Mouse (Mus musculus) limb, embryonic 10.5 days (tissue): Measurements from ENCODE around the gene Caprin1. TPM values are rescaled to one million over a fixed set of nuclear protein-coding genes. Genes with fewer than 3 reads are reported as not detected.
A peak's percentile ranks its signal among the peaks of the same experiment; 100 is the strongest.

Experiments used
- DNase-seq: peaks from one replicate; pipeline ENCODE4 v3.0.0-alpha.2; 2017; ENCODE audit warnings: low spot score
- H3K27ac ChIP-seq: fragments of 300-500 bp; sonication (generic); 2 replicates; pipeline ENCODE4 v1.5.1; 2016; ENCODE audit warnings: mild to moderate bottlenecking
- H3K27me3 ChIP-seq: fragments of 300-500 bp; sonication (generic); 2 replicates; pipeline ENCODE4 v1.6.1; 2016; ENCODE audit warnings: low read depth, mild to moderate bottlenecking; ENCODE audit not compliant: poor library complexity, severe bottlenecking
- H3K36me3 ChIP-seq: fragments of 300-500 bp; sonication (generic); 2 replicates; pipeline ENCODE4 v1.6.1; 2016; ENCODE audit warnings: mild to moderate bottlenecking, moderate library complexity
- H3K4me1 ChIP-seq: fragments of 300-500 bp; sonication (generic); 2 replicates; pipeline ENCODE4 v1.6.1; 2016
- H3K4me3 ChIP-seq: fragments of 300-500 bp; sonication (generic); 2 replicates; pipeline ENCODE4 v1.5.1; 2016; ENCODE audit warnings: mild to moderate bottlenecking, moderate library complexity
- H3K9me3 ChIP-seq: fragments of 300-500 bp; sonication (generic); replicated peaks from 2 replicates; pipeline ENCODE4 v1.6.1; 2016; ENCODE audit warnings: mild to moderate bottlenecking
- WGBS: fragments of 180-500 bp; shearing (Covaris S2); methylation state at CpG from one replicate; pipeline ENCODE4 v1.1.7; 2016; 5-methylcytosine and 5-hydroxymethylcytosine counted together
- polyA plus RNA-seq: library from polyadenylated mRNA; unstranded; fragments of >200 nt; fragmentation: Nextera tagmentation; extraction: Ambion mirVana; gene quantifications from 2 replicates; pipeline ENCODE4 v1.2.1, GENCODE M21; 2016

The Caprin1 gene
- polyA plus RNA-seq, 1 experiment from 2014 or later: 547 TPM

- Histone ChIP-seq H3K36me3 (peaks cover 81% of the 10 kb centered on the region), H3K27me3 (no peaks in the 10 kb centered on the region), H3K4me1 (no peaks in the 10 kb centered on the region), H3K4me3 (no peak overlapping the region), H3K27ac (no peak overlapping the region), H3K9me3 (no peaks in the 10 kb centered on the region)
- WGBS: 90% methylated on average over 5 of the region's 5 CpGs
- DNase-seq: no peak
Measured at GRCm38 (mm10) chr2:103745481-103745880, 52.0 kb downstream of the Caprin1 start.

GRCm38 (mm10) chr2:103743988-103744387, 53.5 kb downstream of the Caprin1 start:
- peak; percentile 77 for DNase-seq
- Histone ChIP-seq H3K36me3 (peaks cover 81% of the 10 kb centered on the region), H3K27ac (0 out of 2 replicates have a peak overlapping the region, but pooled peaks have one; percentile 1), H3K4me1 (no peaks in the 10 kb centered on the region), H3K9me3 (no peaks in the 10 kb centered on the region), H3K4me3 (no peak overlapping the region), H3K27me3 (no peaks in the 10 kb centered on the region)
- 87% methylated on average over 7 of the region's 7 CpGs for WGBS

- Histone ChIP-seq H3K27ac (no peak overlapping the region), H3K27me3 (no peaks in the 10 kb centered on the region), H3K36me3 (peaks cover 81% of the 10 kb centered on the region), H3K9me3 (no peaks in the 10 kb centered on the region), H3K4me3 (no peak overlapping the region), H3K4me1 (no peaks in the 10 kb centered on the region)
- no peak for DNase-seq
- WGBS: 97% methylated on average over 2 of the region's 2 CpGs
Measured at GRCm38 (mm10) chr2:103743536-103743935, 53.9 kb downstream of the Caprin1 start.

GRCm38 (mm10) chr2:103742821-103743220, 54.6 kb downstream of the Caprin1 start:
- Histone ChIP-seq H3K27ac (no peak overlapping the region), H3K36me3 (peaks cover 76% of the 10 kb centered on the region), H3K4me1 (no peaks in the 10 kb centered on the region), H3K4me3 (no peak overlapping the region), H3K9me3 (no peaks in the 10 kb centered on the region), H3K27me3 (no peaks in the 10 kb centered on the region)
- DNase-seq: no peak
- 96% methylated on average over 6 of the region's 6 CpGs for WGBS

GRCm38 (mm10) chr2:103731423-103731822, 66.0 kb downstream of the Caprin1 start:
- Histone ChIP-seq H3K9me3 (no peaks in the 10 kb centered on the region), H3K4me1 (no peaks in the 10 kb centered on the region), H3K27ac (no peak overlapping the region), H3K27me3 (no peaks in the 10 kb centered on the region), H3K36me3 (peaks cover 99% of the 10 kb centered on the region), H3K4me3 (no peak overlapping the region)
- DNase-seq: no peak
- 95% methylated on average over 6 of the region's 6 CpGs for WGBS

GRCm38 (mm10) chr2:103730999-103731398, 66.5 kb downstream of the Caprin1 start:
- WGBS: 89% methylated on average over 8 of the region's 8 CpGs
- DNase-seq: no peak
- H3K36me3 ChIP-seq: peaks cover 99% of the 10 kb centered on the region

GRCm38 (mm10) chr2:103728027-103728540, 69.4 kb downstream of the Caprin1 start:
- no peak overlapping the region for H3K4me3 ChIP-seq
- WGBS: 92% methylated on average over 12 of the region's 12 CpGs
- no peaks in the 10 kb centered on the region for H3K4me1 ChIP-seq
- DNase-seq: no peak
- H3K27me3 ChIP-seq: no peaks in the 10 kb centered on the region
- H3K27ac ChIP-seq: no peak overlapping the region
- H3K36me3 ChIP-seq: peaks cover 99% of the 10 kb centered on the region
- H3K9me3 ChIP-seq: no peaks in the 10 kb centered on the region

More at GRCm38 (mm10) chr2:103730999-103731398, 66.5 kb downstream of the Caprin1 start:
- H3K27me3 ChIP-seq: no peaks in the 10 kb centered on the region
- no peaks in the 10 kb centered on the region for H3K9me3 ChIP-seq
- H3K27ac ChIP-seq: no peak overlapping the region
- no peak overlapping the region for H3K4me3 ChIP-seq
- no peaks in the 10 kb centered on the region for H3K4me1 ChIP-seq

GRCm38 (mm10) chr2:103724521-103724920, 72.9 kb downstream of the Caprin1 start:
- no peak overlapping the region for H3K27ac ChIP-seq
- H3K4me3 ChIP-seq: no peak overlapping the region
- 0 out of 2 replicates have a peak, but pooled peaks cover 8% of the 10 kb centered on the region for H3K4me1 ChIP-seq
- no peak for DNase-seq
- no peaks in the 10 kb centered on the region for H3K9me3 ChIP-seq
- peaks cover 94% of the 10 kb centered on the region for H3K36me3 ChIP-seq
- 90% methylated on average over 2 of the region's 2 CpGs for WGBS
- H3K27me3 ChIP-seq: no peaks in the 10 kb centered on the region

GRCm38 (mm10) chr2:103719292-103719646, 78.2 kb downstream of the Caprin1 start:
- Histone ChIP-seq H3K36me3 (peaks cover 87% of the 10 kb centered on the region), H3K27me3 (no peaks in the 10 kb centered on the region), H3K4me3 (no peak overlapping the region), H3K4me1 (0 out of 2 replicates have a peak, but pooled peaks cover 11% of the 10 kb centered on the region), H3K27ac (no peak overlapping the region), H3K9me3 (no peaks in the 10 kb centered on the region)
- WGBS: 97% methylated on average over 7 of the region's 7 CpGs
- no peak for DNase-seq

- peaks cover 85% of the 10 kb centered on the region for H3K36me3 ChIP-seq
Measured at GRCm38 (mm10) chr2:103718594-103719291, 78.7 kb downstream of the Caprin1 start.

GRCm38 (mm10) chr2:103714412-103714811, 83.0 kb downstream of the Caprin1 start:
- H3K9me3 ChIP-seq: no peaks in the 10 kb centered on the region
- H3K36me3 ChIP-seq: peaks cover 89% of the 10 kb centered on the region
- no peak overlapping the region for H3K27ac ChIP-seq
- DNase-seq: no peak
- H3K27me3 ChIP-seq: no peaks in the 10 kb centered on the region
- peaks cover 6% of the 10 kb centered on the region; the same call in 1 of the 2 replicates for H3K4me1 ChIP-seq
- H3K4me3 ChIP-seq: no peak overlapping the region
- WGBS: 70% methylated on average over 4 of the region's 4 CpGs

More at GRCm38 (mm10) chr2:103718594-103719291, 78.7 kb downstream of the Caprin1 start:
- WGBS: 71% methylated on average over 8 of the region's 8 CpGs
- peak; percentile 81 for DNase-seq
- Histone ChIP-seq H3K27ac (no peak overlapping the region), H3K4me1 (0 out of 2 replicates have a peak, but pooled peaks cover 11% of the 10 kb centered on the region), H3K27me3 (no peaks in the 10 kb centered on the region), H3K9me3 (no peaks in the 10 kb centered on the region), H3K4me3 (no peak overlapping the region)

- Histone ChIP-seq H3K9me3 (no peaks in the 10 kb centered on the region), H3K27ac (no peak overlapping the region), H3K27me3 (no peaks in the 10 kb centered on the region), H3K4me1 (peaks cover 5% of the 10 kb centered on the region; the same call in 1 of the 2 replicates), H3K36me3 (peaks cover 94% of the 10 kb centered on the region), H3K4me3 (no peak overlapping the region)
- WGBS: 90% methylated on average over 7 of the region's 7 CpGs
- DNase-seq: no peak
Measured at GRCm38 (mm10) chr2:103713831-103714230, 83.6 kb downstream of the Caprin1 start.
